Mouse (Mus musculus) forebrain, embryonic 10.5 days (tissue): ENCODE data around the gene Ubl7. TPM values are rescaled to one million over a fixed set of nuclear protein-coding genes. Genes with fewer than 3 reads are reported as not detected.

Experiments used
- DNase-seq: peaks from one replicate; pipeline ENCODE4 v3.0.0-alpha.2; 2017; ENCODE audit warnings: low spot score; ENCODE audit errors: extremely low spot score
- H3K27ac ChIP-seq: fragments of 300-500 bp; sonication (generic); 2 replicates; pipeline ENCODE4 v1.5.1; 2016; ENCODE audit warnings: mild to moderate bottlenecking
- H3K27me3 ChIP-seq: fragments of 300-500 bp; sonication (generic); 2 replicates; pipeline ENCODE4 v1.6.1; 2016; ENCODE audit warnings: mild to moderate bottlenecking; ENCODE audit not compliant: poor library complexity, severe bottlenecking
- H3K36me3 ChIP-seq: fragments of 300-500 bp; sonication (generic); replicated peaks from 2 replicates; pipeline ENCODE4 v1.6.1; 2016; ENCODE audit warnings: mild to moderate bottlenecking, moderate library complexity
- H3K4me1 ChIP-seq: fragments of 300-500 bp; sonication (generic); 2 replicates; pipeline ENCODE4 v1.6.1; 2016
- H3K4me3 ChIP-seq: fragments of 300-500 bp; sonication (generic); 2 replicates; pipeline ENCODE4 v1.5.1; 2016; ENCODE audit warnings: mild to moderate bottlenecking, moderate library complexity
- H3K9me3 ChIP-seq: fragments of 300-500 bp; sonication (generic); 2 replicates; pipeline ENCODE4 v1.6.1; 2016; ENCODE audit warnings: mild to moderate bottlenecking, moderate library complexity
- WGBS: fragments of 180-500 bp; shearing (Covaris S2); methylation state at CpG from one replicate; pipeline ENCODE4 v1.1.7; 2016; 5-methylcytosine and 5-hydroxymethylcytosine counted together
- polyA plus RNA-seq: library from polyadenylated mRNA; unstranded; fragments of >200 nt; fragmentation: Nextera tagmentation; extraction: Ambion mirVana; gene quantifications from 2 replicates; pipeline ENCODE4 v1.2.1, GENCODE M21; 2016

Ubl7 gene
- polyA plus RNA-seq, 1 experiment from 2014 or later = 109 TPM

GRCm38 (mm10) chr9:57943067-57943466, 32.3 kb downstream of the Ubl7 start:
- no peak for DNase-seq
- peaks cover 73% of the 10 kb centered on the region for H3K4me1 ChIP-seq
- H3K27ac ChIP-seq = no peak overlapping the region
- no peak overlapping the region for H3K4me3 ChIP-seq
- peaks cover 98% of the 10 kb centered on the region for H3K27me3 ChIP-seq
- no peaks in the 10 kb centered on the region for H3K9me3 ChIP-seq
- no peaks in the 10 kb centered on the region for H3K36me3 ChIP-seq
- WGBS = 26% methylated on average over 2 of the region's 2 CpGs

GRCm38 (mm10) chr9:57944572-57944971, 33.8 kb downstream of the Ubl7 start:
- peak; percentile 53 for DNase-seq
- 23% methylated on average over 5 of the region's 5 CpGs for whole genome bisulfite sequencing
- no peak overlapping the region for H3K4me3 ChIP-seq
- H3K4me1 ChIP-seq = peaks cover 75% of the 10 kb centered on the region
- H3K27me3 ChIP-seq = peaks cover 95% of the 10 kb centered on the region
- no peaks in the 10 kb centered on the region for H3K36me3 ChIP-seq
- H3K9me3 ChIP-seq = no peaks in the 10 kb centered on the region
- no peak overlapping the region for H3K27ac ChIP-seq

DNA sequence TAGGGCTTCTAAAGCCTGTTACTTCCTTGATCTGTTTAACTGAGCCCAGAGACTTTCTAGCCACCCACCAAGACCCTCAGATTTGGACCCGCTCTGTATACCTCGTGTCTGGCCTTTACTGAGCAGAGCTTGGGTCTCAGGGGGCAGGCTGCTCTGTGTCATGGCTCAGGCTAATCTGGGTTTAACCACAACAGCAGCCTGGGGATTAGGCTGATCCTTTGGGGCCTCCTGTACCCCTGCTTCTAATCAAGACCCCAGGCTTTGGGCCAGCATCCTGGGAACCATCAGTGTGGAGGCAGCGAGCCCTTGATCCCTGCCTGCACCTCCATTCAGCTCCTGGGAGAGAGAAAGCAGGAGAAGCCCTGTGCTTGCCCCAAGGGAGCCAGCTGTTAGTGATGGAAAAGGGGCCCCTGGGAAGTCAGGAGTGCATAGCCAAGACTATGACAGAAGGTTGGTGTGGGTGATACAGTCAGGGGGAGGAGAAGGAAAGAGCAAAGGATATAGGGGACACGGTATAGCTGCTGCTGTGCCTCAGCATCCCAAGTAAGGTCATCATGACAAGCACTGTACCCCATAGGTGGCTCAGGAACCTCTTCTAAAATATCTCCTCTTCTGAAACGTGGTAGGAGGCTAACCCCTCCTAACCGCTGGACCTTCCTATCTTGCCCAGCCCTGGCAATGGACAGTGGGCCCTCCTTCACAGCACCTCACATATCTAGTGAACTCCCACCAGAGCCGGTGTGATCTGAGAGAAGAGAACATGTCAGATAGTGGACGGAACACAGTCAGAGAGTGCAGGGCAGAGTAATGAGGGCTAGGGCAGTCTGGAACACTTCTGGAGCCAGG, 35.2 kb downstream of the Ubl7 start:
- H3K4me3 ChIP-seq = no peak overlapping the region
- no peaks in the 10 kb centered on the region for H3K9me3 ChIP-seq
- H3K4me1 ChIP-seq = peaks cover 75% of the 10 kb centered on the region
- DNase-seq = no peak
- WGBS = 73% methylated on average over 8 of the region's 8 CpGs
- peaks cover 95% of the 10 kb centered on the region for H3K27me3 ChIP-seq
- no peak overlapping the region for H3K27ac ChIP-seq
- H3K36me3 ChIP-seq = no peaks in the 10 kb centered on the region

DNA sequence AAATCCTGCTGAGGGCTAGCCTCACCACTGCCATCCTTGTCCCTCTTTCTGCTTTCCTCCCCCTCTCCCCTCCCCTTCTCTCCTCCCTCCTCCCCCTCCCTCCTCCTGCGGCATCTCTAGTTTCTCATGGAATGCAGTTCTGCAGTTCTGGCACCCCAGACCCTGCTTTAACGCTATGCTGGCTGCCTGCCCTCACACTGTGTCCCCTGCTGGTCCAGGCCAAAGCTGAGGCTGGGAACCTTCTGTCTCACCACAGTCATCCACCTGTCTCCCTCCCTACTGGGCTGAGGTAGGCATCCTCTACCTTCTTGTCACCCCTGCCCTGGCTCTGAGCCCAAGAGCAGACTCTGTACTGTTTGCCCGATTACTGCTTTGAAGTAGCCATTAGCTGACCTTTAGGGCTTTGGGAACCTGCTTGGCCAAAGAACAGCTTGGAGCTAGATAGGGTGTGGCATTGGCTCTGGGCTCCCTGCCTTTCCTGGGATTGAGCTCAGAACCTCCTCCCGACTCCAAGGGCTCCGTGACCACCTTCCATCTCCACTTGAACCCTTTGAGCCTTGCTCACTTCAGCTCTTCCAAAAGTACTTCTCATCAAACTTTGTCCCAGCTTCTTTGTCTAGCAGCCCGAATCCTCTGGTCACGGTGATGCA, 36.7 kb downstream of the Ubl7 start:
- Histone ChIP-seq H3K9me3 (no peaks in the 10 kb centered on the region), H3K27me3 (peaks cover 88% of the 10 kb centered on the region), H3K4me1 (peaks cover 77% of the 10 kb centered on the region), H3K4me3 (no peak overlapping the region), H3K27ac (0 out of 2 replicates have a peak overlapping the region, but pooled peaks have one; percentile 32), H3K36me3 (no peaks in the 10 kb centered on the region)
- 64% methylated on average over 7 of the region's 7 CpGs for WGBS
- DNase-seq = no peak

GRCm38 (mm10) chr9:57948333-57948931, 37.7 kb downstream of the Ubl7 start:
- Histone ChIP-seq H3K9me3 (no peaks in the 10 kb centered on the region), H3K4me1 (peaks cover 76% of the 10 kb centered on the region), H3K27ac (no peak overlapping the region), H3K4me3 (no peak overlapping the region), H3K27me3 (peaks cover 87% of the 10 kb centered on the region), H3K36me3 (no peaks in the 10 kb centered on the region)
- 88% methylated on average over 7 of the region's 7 CpGs for WGBS
- DNase-seq = no peak

DNA sequence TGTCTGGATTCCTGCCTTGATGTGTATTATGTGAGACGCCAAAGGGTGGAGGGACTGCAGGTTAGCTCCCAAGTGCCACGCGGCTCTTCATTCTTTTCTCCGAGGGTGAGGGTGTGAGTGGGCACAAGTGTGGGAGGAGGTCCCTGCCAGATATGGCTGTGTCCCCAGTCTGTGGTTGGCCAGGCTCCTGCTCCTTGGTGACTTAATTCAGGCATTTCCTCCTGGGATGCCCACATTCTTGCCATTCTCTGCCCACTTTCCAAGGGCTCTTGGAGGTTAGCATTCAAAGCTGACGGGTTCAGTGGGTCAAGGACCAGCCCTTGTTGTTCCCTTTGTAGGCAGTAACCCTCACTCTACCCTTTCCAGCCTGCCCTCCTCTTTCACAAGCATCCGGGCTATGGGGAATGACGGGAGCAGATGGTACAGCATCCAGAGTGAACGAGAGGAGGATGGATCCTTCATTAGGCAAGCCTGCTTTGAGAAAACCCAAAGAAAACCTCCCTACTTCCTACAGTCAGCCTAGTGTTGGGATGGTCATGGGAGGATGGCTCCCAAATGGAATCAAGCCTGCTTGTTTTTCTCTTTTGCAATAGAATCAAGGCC, 38.4 kb downstream of the Ubl7 start:
- Histone ChIP-seq H3K27ac (no peak overlapping the region), H3K4me3 (no peak overlapping the region), H3K4me1 (peaks cover 82% of the 10 kb centered on the region), H3K9me3 (no peaks in the 10 kb centered on the region), H3K27me3 (peaks cover 79% of the 10 kb centered on the region), H3K36me3 (no peaks in the 10 kb centered on the region)
- no peak for DNase-seq
- WGBS = 90% methylated on average over 8 of the region's 8 CpGs

DNA sequence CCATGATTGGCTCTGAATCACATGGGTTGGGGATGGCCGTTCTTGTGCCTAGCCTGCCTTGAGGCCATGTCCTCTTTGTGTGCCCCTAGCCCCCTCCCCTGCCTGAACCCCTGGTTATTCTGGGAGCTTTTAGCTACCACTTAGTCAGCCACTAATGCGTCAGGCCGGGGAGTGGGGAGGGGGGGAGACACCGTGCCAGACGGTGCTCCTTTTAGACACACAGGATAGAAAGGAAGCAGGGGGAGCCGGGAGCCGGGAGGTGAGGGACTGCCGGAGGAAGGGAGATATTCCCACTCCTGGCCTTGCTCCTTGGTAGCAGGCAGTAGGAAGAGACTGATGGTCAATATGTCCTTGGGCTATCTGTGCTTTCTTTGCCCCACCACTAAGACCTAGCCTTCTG, 39.1 kb downstream of the Ubl7 start:
- 60% methylated on average over 8 of the region's 8 CpGs for WGBS
- H3K27me3 ChIP-seq = peaks cover 75% of the 10 kb centered on the region

GRCm38 (mm10) chr9:57950519-57950918, 39.7 kb downstream of the Ubl7 start:
- Histone ChIP-seq H3K36me3 (no peaks in the 10 kb centered on the region), H3K4me1 (peaks cover 78% of the 10 kb centered on the region), H3K9me3 (no peaks in the 10 kb centered on the region), H3K27me3 (peaks cover 68% of the 10 kb centered on the region), H3K4me3 (no peak overlapping the region), H3K27ac (peak overlapping the region; percentile 61)
- no peak for DNase-seq
- 34% methylated on average over 9 of the region's 9 CpGs for WGBS

More for the DNA sequence above, 39.1 kb downstream of the Ubl7 start:
- H3K4me1 ChIP-seq = peaks cover 84% of the 10 kb centered on the region
- no peak for DNase-seq
- no peaks in the 10 kb centered on the region for H3K36me3 ChIP-seq
- no peak overlapping the region for H3K4me3 ChIP-seq
- H3K27ac ChIP-seq = peak overlapping the region; percentile 49; the same call in 1 of the 2 replicates
- H3K9me3 ChIP-seq = no peaks in the 10 kb centered on the region

DNA sequence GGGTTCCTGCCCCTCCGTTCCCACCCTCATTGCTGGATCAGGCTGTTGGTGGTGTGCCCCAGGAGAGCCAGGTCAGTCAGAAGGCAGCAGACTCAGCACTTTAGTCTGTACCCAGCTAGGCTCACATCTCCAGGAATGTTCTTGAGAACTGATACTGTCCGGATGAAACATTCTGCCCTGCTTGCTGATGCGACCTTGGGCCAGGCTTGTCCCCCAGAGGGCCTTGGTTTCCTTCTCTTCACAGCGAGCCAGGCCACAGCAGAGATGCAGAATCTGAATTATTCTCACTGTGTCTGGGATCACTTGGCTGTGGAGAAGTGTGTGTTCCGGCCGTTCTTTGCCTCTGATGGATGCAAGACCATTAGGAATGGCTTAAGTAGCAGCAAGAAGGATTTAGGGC, 41.2 kb downstream of the Ubl7 start:
- H3K27me3 ChIP-seq = peaks cover 54% of the 10 kb centered on the region
- DNase-seq = no peak
- no peak overlapping the region; the same call in 1 of the 2 replicates for H3K27ac ChIP-seq
- peaks cover 64% of the 10 kb centered on the region for H3K4me1 ChIP-seq
- H3K36me3 ChIP-seq = no peaks in the 10 kb centered on the region
- H3K9me3 ChIP-seq = no peaks in the 10 kb centered on the region
- WGBS = 73% methylated on average over 6 of the region's 6 CpGs
- no peak overlapping the region for H3K4me3 ChIP-seq

GRCm38 (mm10) chr9:57954962-57955744, 44.4 kb downstream of the Ubl7 start:
- WGBS = 91% methylated on average over 12 of the region's 12 CpGs
- no peaks in the 10 kb centered on the region for H3K9me3 ChIP-seq
- no peaks in the 10 kb centered on the region for H3K36me3 ChIP-seq
- DNase-seq = no peak
- no peak overlapping the region for H3K27ac ChIP-seq
- peaks cover 35% of the 10 kb centered on the region for H3K4me1 ChIP-seq
- peaks cover 25% of the 10 kb centered on the region for H3K27me3 ChIP-seq
- no peak overlapping the region for H3K4me3 ChIP-seq

DNA sequence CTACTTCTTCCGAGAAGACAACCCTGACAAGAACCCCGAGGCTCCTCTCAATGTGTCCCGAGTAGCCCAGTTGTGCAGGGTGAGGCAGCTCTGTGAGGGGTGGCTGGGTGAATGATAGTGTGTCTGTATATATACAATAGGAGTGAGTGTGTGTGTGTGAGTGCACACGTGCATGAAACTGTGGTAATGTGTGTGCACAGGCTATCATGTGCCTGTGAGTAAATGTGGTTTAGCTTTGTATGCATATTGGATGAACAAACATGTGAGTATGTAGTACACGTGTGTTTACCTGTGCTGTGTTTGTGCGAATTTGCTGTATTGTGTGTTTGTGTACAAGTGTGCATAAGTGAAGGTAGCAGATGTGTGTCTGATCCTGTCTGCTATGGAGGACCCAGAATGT, 45.0 kb downstream of the Ubl7 start:
- no peak overlapping the region for H3K27ac ChIP-seq
- H3K27me3 ChIP-seq = peaks cover 19% of the 10 kb centered on the region
- no peak for DNase-seq
- WGBS = 93% methylated on average over 6 of the region's 6 CpGs
- peaks cover 29% of the 10 kb centered on the region for H3K4me1 ChIP-seq
- H3K9me3 ChIP-seq = no peaks in the 10 kb centered on the region
- peaks cover 5% of the 10 kb centered on the region; the same call in 1 of the 2 replicates for H3K36me3 ChIP-seq
- H3K4me3 ChIP-seq = no peak overlapping the region
